Mouse (Mus musculus): ENCODE results near the gene Olig1.

The Olig1 gene

DNA sequence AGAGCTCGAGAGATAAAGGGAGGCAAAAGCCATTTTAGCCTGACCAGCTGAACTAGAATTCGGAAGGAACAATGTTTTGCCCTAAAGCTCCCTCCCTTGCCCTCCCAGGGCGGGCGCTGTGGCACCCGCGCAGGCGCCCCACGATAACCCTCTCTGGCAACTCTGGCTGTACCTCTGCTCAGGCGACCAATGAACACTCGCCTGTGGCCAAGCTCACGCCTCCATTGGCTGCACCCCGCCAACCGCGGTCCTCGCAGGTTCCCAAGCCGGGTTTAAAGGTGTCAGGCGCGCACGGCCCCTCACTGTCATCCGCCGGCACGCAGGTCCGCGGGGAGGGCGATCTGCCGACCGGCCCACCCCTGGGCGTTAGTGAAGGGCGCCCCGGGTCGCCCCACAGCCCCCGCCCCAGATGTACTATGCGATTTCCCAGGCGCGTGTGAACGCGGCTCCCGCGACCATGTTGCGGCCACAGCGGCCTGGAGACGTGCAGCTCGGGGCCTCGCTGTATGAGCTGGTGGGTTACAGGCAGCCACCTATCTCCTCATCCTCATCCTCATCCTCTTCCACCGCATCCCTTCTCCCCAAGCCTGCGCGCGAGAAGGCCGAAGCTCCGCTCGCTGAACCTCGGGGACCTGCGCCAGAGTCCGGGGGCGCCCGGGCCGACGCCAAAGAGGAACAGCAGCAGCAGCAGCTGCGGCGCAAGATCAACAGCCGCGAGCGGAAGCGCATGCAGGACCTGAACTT, at the start of gene Olig1:
Gene Olig1 (plus strand): TSS at position 305 of the 744 bp plus-strand sequence.
- DNase-seq (ENCODE audit: low spot score in 2 of 2) = no peak

DNA sequence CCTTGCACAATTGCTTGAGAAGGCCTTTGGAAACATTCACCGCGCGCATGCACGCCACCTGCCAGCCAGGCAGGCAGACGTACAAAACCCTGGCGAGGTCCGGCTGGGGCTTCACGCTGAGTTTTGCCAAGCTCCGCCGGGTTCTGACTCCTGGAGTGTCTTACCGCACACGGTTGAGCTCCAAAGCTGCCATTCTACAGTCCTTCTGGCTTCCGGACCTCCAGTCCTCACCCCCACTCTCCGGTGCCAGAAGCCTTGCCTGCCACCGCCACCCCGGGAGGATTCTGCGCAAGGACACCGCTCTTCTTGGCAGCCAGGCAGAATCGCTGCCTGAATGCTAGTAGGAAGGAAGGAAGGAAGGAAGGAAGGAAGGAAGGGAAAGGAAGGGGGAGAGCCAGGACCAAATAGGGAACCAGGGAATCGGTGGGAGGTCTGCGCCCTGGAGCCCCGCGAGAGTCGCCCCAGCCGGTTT, 47.4 kb upstream of the Olig1 start:
- DNase-seq (ENCODE audit: low spot score in 2 of 2) = no peak

DNA sequence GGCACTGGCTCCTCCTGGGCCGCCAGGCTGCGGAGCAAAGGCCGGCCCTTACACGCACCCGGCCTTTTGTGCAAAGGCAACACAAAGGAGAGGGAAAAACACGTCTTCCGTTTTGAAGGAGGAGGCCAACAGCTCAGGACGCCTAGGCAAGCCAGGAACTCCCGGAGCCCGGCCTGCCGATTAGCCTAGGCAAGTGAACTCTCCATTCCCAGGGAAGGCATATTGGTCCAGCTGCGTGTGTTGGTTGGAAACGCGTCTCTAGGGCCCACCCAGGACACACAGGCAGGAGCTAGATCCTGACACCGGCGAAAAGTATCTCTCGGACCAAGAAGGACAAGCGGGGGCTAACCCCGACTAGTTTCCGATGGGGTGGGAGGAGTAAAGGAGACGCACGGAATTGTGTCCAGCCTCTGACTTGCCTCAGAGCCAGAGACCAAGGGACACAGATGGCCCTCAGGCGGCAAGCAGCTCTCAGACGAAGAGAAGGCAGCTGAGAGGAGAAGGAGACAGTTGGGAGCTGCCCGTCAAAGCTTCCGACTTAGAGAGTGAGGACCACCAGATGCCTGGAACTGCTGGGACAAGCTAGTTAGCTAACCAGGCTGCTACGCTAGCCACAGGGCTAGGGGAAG, 46.8 kb upstream of the Olig1 start:
- DNase-seq (ENCODE audit: low spot score in 2 of 2) = no peak

DNA sequence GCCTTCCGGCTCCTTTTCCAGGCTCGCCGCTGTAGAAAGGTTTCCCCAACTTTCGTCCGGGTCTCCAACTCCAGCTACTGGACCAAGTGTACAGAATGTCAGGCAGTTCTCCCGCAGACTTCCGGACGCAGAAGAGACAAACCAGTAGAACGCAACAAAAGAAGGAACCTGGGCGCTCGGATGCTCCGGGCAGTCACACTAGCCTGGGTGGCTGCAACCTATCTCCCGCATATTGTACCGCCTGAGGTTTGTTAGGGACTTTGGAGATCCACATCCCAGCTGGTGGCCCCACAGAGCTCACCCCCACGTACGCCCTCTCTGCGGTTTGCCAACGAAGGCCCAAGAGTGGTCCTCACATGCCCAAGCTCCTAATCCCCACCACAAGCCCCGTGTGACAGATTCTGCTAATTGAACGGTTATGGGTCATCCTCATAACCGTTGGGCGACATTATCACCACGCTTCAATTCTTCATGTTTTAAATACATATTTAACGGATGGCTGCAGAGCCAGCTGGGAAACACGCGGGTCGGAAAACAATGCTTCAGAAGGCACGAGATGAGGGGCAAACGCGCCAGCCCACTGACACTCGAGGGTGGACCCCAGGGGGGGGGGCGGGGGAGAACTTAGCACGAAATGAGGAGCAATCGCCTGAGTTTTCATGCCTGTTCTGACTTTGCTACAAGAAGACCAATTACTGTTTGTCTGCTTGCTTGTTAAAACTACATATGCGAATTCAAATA, 46.1 kb upstream of the Olig1 start:
- no peak for DNase-seq (ENCODE audit: low spot score in 2 of 2)

DNA sequence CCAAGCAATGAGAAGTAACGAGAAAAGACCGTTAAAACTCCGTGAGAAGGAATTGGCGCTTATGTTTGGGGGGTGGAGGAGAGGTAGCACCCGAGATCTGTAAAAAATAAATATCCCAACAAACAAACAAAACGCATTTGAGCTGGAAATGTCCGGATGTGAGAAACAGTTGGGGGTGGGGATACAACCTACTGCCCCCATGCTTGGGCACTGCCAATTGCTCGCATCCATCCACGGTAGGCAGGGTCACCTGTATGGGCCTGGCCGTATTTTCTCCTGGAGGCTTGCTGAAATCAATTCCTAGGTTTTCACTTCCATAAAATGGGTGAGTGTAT, 45.5 kb upstream of the Olig1 start:
- DNase-seq (ENCODE audit: low spot score in 2 of 2) = no peak

GRCm38 (mm10) chr16:91224481-91225232, 44.9 kb upstream of the Olig1 start:
- no peak for DNase-seq (ENCODE audit: low spot score in 2 of 2)

DNA sequence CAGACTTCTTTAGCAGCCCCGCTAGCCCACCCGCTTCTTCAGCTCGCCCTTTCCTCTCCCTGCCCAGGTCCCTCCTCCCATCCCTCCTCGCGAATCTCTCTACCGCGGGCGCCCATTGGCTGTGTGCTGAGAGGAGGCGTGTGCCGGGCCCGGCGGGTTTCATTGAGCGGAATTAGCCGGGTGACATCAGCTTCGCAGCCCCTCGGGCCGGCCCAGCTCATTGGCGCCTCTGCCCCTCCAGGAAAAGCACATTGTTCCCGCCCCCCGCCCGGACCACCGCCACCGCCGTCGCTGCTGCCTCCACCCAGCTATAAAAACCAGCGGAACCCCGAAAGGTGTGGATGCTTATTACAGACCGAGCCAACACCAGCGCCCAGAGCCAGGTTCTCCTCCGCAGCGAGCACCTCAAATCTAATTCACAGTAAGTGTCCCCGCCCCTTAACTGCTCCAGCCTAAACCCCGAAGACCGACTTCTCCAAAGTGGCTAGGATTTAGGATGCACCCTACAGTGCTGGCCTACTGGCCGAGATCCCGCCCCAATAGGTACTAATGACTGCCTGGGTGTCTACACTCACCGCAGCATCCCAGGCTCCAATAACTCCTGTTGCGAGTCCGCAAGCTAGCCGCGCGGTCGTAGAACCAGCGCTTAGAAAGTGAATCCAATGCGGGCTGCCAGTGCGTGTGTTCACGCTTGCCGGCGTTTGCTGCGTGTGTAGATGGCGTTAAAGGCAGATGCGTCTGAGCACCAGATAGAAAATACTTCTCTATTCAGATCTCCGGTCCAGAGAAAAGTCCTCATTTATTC, 44.1 kb upstream of the Olig1 start, which contains the start of gene Olig2:
Gene Olig2 (plus strand): TSS at position 225 of the 805 bp plus-strand sequence.
- no peak for DNase-seq (ENCODE audit: low spot score in 2 of 2)

DNA sequence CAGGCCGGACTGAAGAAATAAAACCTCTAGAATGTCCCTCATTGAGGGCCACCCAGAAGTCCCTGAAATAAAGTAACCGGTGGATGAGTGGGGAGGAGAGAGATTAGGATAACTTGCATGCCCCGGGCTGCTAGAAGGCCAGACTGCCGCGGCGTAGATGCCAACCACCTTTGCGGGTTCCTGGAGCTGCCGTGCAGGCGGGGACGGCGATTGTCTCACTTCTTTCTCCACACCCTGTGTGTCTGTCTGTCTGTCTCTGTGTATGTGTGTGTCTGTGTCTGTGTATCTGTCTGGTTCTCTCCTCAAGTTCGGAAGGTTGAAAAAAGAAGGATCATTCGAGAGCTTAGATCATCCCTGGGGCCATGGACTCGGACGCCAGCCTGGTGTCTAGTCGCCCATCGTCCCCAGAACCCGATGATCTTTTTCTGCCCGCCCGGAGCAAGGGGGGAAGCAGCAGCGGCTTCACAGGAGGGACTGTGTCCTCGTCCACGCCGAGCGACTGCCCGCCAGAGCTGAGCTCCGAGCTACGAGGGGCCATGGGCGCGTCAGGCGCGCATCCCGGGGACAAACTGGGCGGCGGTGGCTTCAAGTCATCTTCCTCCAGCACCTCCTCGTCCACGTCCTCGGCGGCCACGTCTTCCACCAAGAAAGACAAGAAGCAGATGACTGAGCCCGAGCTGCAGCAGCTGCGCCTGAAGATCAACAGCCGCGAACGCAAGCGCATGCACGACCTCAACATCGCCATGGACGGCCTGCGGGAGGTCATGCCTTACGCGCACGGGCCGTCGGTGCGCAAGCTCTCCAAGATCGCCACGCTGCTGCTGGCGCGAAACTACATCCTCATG, 43.3 kb upstream of the Olig1 start:
- DNase-seq (ENCODE audit: low spot score in 2 of 2) = no peak

DNA sequence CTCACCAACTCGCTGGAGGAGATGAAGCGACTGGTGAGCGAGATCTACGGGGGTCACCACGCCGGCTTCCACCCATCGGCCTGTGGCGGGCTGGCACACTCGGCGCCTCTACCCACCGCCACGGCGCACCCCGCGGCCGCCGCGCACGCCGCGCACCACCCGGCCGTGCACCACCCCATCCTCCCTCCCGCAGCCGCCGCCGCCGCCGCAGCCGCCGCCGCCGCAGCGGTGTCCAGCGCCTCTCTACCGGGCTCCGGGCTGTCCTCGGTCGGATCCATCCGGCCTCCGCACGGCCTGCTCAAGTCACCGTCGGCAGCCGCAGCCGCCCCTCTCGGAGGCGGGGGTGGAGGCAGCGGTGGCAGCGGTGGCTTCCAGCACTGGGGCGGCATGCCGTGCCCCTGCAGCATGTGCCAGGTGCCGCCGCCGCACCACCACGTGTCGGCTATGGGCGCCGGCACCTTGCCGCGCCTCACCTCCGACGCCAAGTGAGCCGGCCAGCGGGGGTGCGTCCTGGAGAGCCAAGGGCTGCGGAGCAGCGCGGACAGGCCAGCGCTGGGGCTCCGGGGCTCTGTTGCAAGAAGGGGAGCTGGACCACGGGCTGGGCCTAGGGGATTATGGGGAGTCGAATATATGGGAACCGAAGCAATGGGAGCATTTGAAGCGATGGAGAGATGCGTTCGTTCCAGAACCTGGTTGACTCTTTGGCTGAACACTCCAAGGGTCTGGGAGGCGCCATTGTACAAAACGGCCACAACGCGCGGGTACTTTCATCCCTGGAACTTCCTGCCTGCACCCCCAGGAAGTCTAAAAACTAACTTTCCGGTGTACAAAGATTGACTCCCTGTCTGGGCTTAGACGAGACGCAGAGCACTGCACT, 42.5 kb upstream of the Olig1 start:
- no peak for DNase-seq (ENCODE audit: low spot score in 2 of 2)

DNA sequence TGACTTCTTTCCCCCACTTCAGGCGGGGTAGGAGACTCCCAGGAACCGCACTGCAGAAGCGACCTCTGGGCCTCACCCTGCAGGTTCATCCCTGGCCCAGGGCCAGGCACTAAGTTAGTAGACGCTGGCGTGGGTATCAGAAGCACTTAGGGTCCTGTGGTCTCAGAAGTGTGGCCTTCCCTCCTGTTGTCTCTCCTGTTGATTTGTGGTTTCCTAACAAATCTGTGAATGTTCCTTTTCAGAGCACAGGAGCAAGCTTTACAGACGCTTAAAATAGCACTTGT, 41.9 kb upstream of the Olig1 start:
- no peak for DNase-seq (ENCODE audit: low spot score in 2 of 2)

GRCm38 (mm10) chr16:91228238-91229071, 41.1 kb upstream of the Olig1 start:
- DNase-seq (ENCODE audit: low spot score in 2 of 2) = no peak

GRCm38 (mm10) chr16:91229072-91229348, 40.6 kb upstream of the Olig1 start:
- DNase-seq (ENCODE audit: low spot score in 2 of 2) = no peak

- no peak for DNase-seq (ENCODE audit: low spot score in 2 of 2)
These were observed 39.9 kb upstream of the Olig1 start for GRCm38 (mm10) chr16:91229643-91230042.

DNA sequence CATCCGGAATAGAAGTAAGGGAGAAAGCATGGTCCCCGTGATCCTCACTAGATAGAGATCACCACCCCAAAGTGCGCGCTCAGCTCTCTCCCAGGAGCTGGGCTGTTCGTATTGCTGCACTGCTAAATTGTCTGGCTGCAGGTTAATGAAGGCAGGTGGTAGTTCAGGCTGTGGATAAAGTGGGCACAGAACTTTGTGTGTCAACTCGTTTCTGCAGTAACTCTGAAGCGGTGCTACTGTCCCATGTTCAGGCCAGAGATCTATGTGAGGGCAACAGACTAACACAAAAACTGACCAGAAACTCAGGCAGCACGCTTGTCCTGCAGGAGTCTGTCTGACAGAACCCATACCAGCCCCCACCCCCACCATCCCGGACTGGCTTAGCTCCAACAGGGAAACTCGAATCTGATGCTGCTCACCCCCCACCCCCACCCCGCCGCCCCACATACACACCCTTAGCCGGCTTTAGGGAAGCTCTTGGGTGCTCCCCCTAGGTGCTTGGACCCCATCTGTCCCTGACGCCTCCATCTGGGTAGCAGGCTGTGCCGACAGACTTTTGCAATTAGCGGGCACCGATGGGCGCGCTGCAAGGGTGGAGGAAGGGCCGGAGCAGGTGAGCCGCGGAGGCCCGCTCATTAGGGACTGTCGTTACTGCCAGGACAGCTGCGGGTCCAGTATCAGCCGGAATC, 37.6 kb upstream of the Olig1 start:
- DNase-seq (ENCODE audit: low spot score in 2 of 2) = no peak

DNA sequence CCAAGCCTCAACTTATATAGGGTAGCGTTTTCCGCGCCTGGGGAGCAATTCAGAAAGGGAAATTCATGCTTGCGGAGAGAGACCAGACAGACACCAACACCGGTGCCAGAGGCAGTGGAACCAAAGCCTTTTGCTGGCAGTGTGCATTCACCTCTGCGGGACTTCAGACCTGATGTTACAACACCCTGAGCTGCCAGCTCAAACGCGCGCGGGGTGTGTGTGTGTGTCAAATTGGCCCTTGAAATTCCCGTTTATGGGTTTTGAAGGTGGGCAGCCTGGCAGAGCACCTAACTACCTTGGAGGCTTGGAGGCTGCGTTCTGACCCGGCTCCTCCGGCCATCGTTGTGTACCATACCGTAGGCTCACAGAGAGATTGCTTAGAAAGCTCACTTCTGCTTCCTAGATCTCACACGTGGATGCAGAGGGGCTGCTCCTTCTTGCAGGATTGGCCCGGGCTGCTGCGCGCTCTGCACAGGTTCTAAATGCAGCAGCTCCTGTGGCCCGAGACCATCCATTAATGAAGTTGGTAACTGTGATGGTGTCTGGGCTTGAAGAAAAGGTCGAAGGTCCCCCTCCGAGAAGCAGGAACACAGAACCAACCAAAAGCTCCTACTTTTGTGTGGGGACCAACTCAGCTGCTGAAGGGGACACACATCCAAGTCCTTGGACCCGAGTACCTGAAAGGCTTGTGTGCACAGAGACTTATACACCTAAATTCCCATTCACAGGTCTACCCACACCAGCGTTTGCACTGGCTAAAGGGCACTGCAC, 36.9 kb upstream of the Olig1 start:
- no peak for DNase-seq (ENCODE audit: low spot score in 2 of 2)

DNA sequence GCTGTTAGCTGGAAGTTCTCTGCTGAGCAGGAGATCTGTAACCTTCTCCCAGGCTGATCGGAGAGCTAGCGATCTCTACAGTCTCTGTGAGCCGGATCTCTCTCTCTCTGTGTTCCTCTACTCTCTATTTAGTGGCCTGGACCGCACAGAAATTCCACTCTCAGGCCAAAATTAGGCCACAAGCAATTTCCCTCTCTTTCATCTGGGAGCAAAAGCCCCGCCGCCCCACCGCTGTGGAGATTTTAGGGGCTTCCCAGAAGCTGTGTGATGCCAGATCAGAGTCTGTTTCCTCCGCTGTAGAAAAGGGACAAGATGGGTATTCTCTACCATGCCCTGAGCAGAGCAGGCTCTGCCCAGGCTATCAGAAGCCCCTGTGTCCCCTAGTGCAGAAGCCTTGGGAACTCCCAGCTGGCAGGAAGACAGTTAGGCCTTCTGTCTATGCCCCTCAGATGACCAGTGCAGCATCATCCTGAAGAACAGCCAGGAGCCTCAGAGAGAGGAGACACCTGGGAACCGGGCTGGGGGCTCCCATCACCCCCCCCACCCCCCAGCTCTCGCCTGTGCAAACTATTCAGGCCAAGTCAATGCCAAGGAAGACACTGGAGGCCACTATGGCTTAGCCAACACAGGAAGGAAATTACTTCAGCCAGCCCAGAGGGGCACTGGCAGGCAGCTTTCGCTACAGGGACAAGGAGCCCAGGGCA, 36.2 kb upstream of the Olig1 start:
- DNase-seq (ENCODE audit: low spot score in 2 of 2) = no peak

- DNase-seq (ENCODE audit: low spot score in 2 of 2) = no peak
These were observed 30.5 kb upstream of the Olig1 start for GRCm38 (mm10) chr16:91239024-91239423.
